Mouse (Mus musculus) testis, adult 2 months (tissue): ENCODE measurements around the gene Rnf150.

Source experiments
- CTCF ChIP-seq: fragments of 200-500 bp; IDR thresholded peaks from 2 replicates; pipeline ENCODE4 v1.5.1; 2012; ENCODE audit warnings: low read depth, mild to moderate bottlenecking, inconsistent platforms, low read length, moderate library complexity; ENCODE audit not compliant: control insufficient read depth, insufficient read depth, insufficient replicate concordance
- POLR2A ChIP-seq: fragments of 200-500 bp; IDR thresholded peaks from 2 replicates; pipeline ENCODE4 v1.6.1; 2012; ENCODE audit warnings: low read depth, mild to moderate bottlenecking, inconsistent platforms, low read length, moderate library complexity; ENCODE audit not compliant: control insufficient read depth

GRCm38 (mm10) chr8:82887234-82887633, 24.1 kb downstream of the Rnf150 start:
- TF ChIP-seq CTCF (no peak), POLR2A (no peak)
